Mouse (Mus musculus): ENCODE data around the gene Sipa1. TPM values are rescaled to one million over a fixed set of nuclear protein-coding genes. Genes with fewer than 3 reads are reported as not detected.

Gene Sipa1
- 10 to 100 TPM; 30.0 to 34.2 TPM for total RNA-seq (2021)
- long read RNA-seq, transcript Sipa1-203 (17 exons, 3,584 nt), result major isoform, 5 of 29 reads
- long read RNA-seq, partial matches to known transcripts, result 9 of 29 reads
- long read RNA-seq, other reads (novel, unspliced or antisense), result 11 of 29 reads

- DNase-seq (ENCODE audit: low spot score in 2 of 2), result peak; percentile 79 to 82
Observed at GRCm38 (mm10) chr19:5662981-5663913, at the start of gene Sipa1. Sipa1 (minus strand) TSS chr19:5663707.

- DNase-seq (ENCODE audit: low spot score in 2 of 2), result no peak
Observed at GRCm38 (mm10) chr19:5713255-5713654, 49.7 kb upstream of the Sipa1 start.

DNA sequence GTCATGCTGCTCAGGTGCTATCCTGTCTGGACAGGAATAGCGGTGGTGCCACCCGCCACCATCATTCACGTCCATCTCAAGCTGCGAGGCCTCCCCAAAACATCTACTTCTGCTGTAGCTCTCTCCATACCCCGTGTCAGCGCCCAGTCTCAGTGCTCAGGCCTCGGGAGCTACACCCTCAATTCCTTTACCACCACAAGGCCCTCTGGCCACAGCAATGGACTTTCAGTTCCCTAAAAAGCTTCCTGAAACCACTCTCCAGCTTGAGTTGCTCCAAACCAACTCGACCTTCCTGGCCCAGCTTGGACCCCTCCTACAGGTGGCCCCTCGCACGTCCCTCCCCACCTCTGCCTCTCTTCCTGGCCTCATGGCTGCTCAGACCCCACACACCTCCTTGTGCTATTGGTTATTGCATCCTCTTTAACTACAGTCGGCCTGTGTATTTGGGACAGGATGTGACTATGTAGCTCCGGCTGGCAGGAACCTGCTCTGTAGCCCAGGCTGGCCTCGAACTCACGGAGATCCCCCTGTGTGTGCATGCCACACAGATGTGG is 48.5 kb upstream of the Sipa1 start:
- no peak for DNase-seq (ENCODE audit: low spot score in 2 of 2)

GRCm38 (mm10) chr19:5711218-5711617 is 47.7 kb upstream of the Sipa1 start:
- peak; percentile 61 to 75 for DNase-seq (ENCODE audit: low spot score in 2 of 2)

GRCm38 (mm10) chr19:5710581-5710980 is 47.1 kb upstream of the Sipa1 start:
- no peak for DNase-seq (ENCODE audit: low spot score in 2 of 2)

DNA sequence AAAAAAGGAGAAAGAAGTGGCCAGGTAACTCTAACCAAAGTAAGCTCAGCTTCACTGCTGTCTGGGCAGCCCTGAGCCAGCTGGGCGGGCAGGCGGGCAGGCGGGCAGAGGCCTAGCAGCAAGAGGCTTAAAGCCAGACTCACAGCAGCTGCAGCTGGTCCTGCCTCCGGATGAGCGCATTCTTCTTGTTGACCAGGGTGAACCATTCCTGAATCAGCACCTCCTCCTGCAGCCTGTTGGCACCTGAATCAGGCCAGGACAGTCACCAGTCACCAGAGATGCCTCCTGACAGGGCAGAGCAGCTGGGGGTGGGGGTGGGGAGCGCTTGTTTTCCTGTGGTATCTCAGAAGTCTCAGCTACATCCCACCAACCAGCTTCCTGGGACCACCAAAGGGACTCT is 46.6 kb upstream of the Sipa1 start:
- no peak for DNase-seq (ENCODE audit: low spot score in 2 of 2)

- DNase-seq (ENCODE audit: low spot score in 2 of 2), result no peak
Observed at GRCm38 (mm10) chr19:5704801-5705571, 41.5 kb upstream of the Sipa1 start.

GRCm38 (mm10) chr19:5704163-5704800 is 40.8 kb upstream of the Sipa1 start, which contains the start of gene Kcnk7:
Kcnk7 (plus strand) TSS chr19:5704367.
- no peak for DNase-seq (ENCODE audit: low spot score in 2 of 2)

GRCm38 (mm10) chr19:5695849-5696462 is 32.4 kb upstream of the Sipa1 start:
- DNase-seq (ENCODE audit: low spot score in 2 of 2), result no peak

DNA sequence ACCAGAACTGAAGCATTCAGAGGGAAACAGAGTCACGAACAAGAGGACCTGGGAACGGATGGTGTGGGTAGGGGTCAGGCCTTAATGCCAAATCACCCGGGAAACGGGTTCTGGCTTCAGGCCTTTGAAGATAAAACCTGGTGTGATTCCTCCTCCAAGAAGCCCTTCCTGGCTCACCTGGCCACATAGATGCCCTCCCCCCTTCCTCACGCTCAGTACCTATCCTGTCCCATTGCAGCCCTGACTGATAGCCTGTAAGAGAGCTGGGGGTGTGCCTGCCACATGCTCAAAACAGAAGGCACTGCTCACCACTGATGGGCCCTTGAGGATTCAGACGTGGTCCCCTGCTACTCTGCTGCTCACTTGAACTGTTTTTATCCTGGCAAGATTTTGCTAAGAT is 30.3 kb upstream of the Sipa1 start:
- no peak for DNase-seq (ENCODE audit: low spot score in 2 of 2)

DNA sequence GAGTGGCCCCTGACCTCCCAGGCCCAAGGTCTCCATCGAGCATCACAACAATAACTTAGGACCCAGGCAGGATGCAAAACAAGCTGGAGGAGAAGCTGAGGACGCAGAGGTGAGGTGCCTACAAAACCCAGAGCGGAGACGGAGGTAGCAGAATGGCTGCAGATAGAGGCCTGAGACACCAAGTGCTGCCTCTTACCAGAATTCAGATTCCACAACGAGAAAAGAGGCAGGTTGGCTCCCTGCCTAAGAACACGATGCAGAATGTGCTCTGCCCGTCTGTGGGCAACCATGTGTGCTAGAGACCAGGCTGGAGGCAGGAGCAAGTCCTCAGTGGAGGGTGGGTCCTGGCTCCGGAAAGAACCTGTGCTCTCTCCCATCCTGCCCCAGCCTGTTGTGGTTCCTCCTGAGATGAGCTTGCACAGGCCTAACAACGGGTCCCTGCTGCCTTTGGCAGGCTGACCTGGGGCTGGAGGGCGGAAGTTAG is 29.4 kb upstream of the Sipa1 start:
- no peak for DNase-seq (ENCODE audit: low spot score in 2 of 2)

DNA sequence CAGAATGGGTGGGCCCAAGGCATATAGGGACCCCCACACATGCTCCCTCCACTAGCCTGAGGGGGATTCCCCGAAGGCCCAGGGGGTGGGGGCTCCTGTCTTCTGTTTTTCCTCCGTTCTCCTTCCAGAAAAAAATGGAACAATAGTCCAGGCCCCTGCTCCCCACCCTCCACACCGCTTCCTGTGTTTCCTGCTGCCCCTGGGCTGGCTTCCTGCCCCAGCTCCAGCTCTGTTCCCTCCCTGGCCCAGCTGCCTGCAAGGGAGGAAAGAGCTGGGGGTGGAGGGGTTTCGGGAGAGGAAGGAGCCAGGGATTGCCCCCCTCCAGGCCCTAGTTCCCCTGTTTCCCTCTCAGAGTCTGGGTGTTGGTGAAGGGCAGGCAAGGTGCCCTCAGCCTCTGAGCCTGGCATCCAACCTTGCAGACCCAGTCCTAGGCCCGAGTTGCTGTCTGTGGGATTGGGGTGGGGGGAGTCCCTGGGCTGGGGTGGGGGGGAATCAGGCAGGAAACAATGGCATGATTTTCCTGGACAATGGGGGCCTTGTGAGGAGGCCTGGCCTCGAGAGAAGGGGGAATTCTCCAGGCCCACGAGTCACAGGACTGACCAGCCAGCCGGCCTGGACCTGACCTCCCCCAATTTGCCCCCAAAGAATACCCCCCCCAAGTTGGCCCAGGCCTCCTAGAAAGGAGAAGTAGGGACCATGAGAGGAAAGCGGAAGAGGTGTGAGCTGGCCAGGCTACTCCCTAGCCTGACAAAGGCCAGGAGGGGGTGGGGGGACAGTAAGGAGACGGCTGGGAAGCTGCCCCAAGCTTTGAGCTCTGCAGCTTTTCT is 28.8 kb upstream of the Sipa1 start:
- DNase-seq (ENCODE audit: low spot score in 2 of 2), result peak in 1 of 2 experiments; percentile 49

GRCm38 (mm10) chr19:5691601-5692000 is 28.1 kb upstream of the Sipa1 start:
- no peak for DNase-seq (ENCODE audit: low spot score in 2 of 2)

GRCm38 (mm10) chr19:5690343-5690735 is 26.8 kb upstream of the Sipa1 start:
- no peak for DNase-seq (ENCODE audit: low spot score in 2 of 2)

- DNase-seq (ENCODE audit: low spot score in 2 of 2), result peak; percentile 62 to 73
Observed at GRCm38 (mm10) chr19:5689565-5690342, 26.2 kb upstream of the Sipa1 start.

- DNase-seq (ENCODE audit: low spot score in 2 of 2), result no peak
Observed at GRCm38 (mm10) chr19:5689088-5689428, 25.6 kb upstream of the Sipa1 start.

DNA sequence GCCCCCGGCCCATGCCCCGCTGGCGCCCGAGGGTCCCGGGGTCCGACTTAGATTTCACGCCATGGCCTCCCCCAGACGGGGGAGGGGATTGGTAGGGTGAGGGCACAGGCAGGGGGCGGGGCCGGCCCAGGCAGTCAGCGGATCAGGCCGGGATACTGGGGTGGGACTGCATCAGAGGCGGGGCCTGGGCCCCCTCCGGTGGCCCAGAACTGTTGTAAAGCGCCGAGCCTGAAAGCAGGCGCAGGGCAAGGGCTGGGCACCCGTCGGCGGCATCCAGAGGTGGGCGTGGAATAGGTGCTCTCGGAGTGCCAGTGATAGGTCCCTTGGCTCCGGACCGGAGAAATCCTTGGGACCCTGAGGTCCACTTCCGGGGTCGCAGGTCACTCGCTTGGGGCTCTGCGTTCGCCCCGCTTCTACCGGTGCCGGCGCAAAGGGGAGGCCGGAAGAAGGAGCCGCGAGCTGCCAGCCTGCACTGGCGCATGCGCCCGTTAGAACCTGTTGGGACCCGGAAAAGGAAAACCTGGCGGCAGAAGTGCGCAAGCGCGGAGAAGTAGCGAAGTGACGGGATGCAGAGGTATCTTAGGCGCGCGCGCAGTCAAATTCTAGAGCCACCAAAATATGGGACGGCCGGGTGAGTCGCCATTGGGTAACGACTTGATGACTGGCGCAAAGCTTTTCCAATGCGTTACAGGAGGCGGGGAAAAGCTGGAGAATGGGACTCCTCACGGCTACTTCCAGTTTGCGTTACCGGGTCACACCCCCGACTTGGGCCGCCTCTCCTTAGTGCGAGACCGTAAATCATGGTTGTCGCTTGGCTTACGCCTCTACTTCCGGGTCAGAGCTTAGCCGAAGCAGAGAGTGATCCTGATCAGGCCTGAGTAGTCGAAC is 24.9 kb upstream of the Sipa1 start, which contains the start of the genes Map3k11 and Pcnx3:
Gene Map3k11, plus strand, starts transcription at position 543 of the 888 bp plus-strand sequence.
Gene Pcnx3, minus strand, starts transcription at position 709 of the 888 bp plus-strand sequence.
- peak; percentile 96 to 98 for DNase-seq (ENCODE audit: low spot score in 2 of 2)

- DNase-seq (ENCODE audit: low spot score in 2 of 2), result no peak
Observed at GRCm38 (mm10) chr19:5687738-5688137, 24.2 kb upstream of the Sipa1 start.
